Mouse (Mus musculus): ENCODE measurements around the gene Adamts10. TPM values are rescaled to one million over a fixed set of nuclear protein-coding genes. Genes with fewer than 3 reads are reported as not detected.
A peak's percentile ranks its signal among the peaks of the same experiment; 100 is the strongest.

Gene Adamts10
- polyA plus RNA-seq (2015; fragmentation: Nextera tagmentation; extraction: Ambion mirVana), result 87.3 and 106 TPM in 2 replicates

DNA sequence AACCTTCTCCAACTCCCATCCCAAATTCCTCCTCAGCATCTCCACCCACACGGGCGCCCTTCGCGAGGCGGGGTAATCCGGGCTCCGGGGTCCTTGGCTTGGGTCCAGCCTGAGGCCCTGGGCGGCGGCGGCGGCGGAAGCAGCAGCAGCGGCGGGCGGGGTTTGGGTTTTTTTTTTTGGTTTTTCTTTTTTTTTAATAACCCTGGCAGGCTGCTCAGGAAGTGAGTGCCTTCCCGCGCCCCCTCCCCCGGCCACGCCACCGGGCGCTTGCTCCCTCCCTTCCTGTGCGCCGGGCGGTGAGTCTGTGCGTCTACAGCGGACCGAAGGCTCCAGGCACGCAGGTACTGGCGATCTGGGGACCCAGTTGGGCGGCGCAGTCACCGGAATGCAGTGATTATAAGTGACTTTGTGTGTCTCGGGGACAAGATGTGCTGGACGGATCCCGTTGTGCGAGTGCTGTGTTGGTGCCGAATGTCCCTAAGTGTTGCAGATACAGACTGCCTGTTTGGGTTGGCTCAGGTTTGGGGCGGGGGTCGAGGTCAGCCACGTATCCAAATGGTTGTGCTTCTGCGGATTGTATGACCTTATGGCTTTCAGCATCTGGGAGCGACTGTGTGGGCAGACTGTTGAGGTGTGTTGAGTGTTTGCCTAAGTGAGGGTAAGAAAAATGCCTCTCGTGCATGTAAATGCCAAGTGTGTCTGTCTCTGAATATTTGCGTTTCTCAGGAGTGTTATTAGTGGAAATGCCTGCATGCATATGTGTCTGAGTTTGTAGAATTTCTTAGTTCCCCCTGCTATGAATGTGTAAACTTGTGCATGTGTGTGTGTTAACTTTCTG lies at the start of gene Adamts10:
TSS of gene Adamts10 (plus strand) at position 287 of the 838 bp plus-strand sequence.
- no peaks in the 10 kb centered on the region for H3K27me3 ChIP-seq
- no peaks in the 10 kb centered on the region for H3K9me3 ChIP-seq (replicated peaks)
- peak; percentile 45 for ATAC-seq (ENCODE audit: insufficient number of reproducible peaks, low FRiP score, low TSS enrichment, low read depth)
- under 1% methylated on average over 44 of the region's 44 CpGs for WGBS
- peak within 1 kb of the TSS; percentile 57 for H3K4me2 ChIP-seq (replicated peaks)
- H3K4me1 ChIP-seq, result peaks cover 37% of the 10 kb centered on the region
- peaks cover 11% of the 10 kb centered on the region for H3K36me3 ChIP-seq
- H3K27ac ChIP-seq (replicated peaks), result peak within 1 kb of the TSS; percentile 93
- peak within 1 kb of the TSS; percentile 68 for H3K4me3 ChIP-seq (replicated peaks)
- peak within 1 kb of the TSS; percentile 24 for H3K9ac ChIP-seq

DNA sequence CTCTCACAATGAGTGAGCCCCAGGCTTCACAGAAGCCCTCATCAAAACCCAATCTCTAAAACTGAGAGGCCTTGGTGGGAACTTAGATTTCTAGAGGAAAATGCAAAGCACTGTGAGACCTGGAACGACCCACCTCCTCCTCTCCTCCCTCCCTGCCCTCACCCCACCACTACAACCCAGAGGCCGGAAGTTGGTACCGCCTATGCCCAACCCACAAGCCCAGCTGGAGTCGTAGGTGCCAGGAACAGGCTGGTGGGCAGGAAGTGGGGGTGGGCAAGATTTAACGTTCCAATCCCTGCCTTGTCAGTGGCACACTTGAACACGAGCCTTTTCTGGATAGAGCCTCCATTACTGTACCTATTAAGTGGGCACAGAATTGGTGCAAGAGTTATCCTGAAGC lies 40.0 kb upstream of the Adamts10 start:
- 43% methylated on average over 6 of the region's 6 CpGs for WGBS

DNA sequence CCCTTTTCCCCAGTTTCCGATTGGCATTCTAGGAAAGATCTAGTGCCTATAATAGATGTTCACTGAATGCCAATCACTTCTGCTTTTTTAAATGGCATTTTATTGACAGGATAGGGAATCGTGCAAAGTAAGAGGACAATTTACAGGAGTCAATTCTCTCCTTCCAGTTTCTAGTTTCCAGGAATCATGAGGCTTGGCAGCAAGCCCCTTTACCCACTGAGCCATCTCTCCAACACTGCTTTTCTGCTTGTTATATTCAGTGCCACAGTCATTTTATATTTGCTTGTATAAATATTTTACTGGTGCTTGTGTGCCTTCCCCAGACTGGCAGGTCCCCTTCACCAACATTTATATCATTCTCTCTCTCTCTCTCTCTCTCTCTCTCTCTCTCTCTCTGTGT lies 36.8 kb upstream of the Adamts10 start:
- no peaks in the 10 kb centered on the region for H3K9me3 ChIP-seq (replicated peaks)
- no peaks in the 10 kb centered on the region for H3K4me1 ChIP-seq
- 56% methylated on average over 2 of the region's 2 CpGs for WGBS
- no peak overlapping the region for H3K4me2 ChIP-seq (replicated peaks)
- H3K36me3 ChIP-seq, result no peaks in the 10 kb centered on the region
- ATAC-seq (ENCODE audit: insufficient number of reproducible peaks, low FRiP score, low TSS enrichment, low read depth), result no peak
- H3K4me3 ChIP-seq (replicated peaks), result no peak overlapping the region
- H3K9ac ChIP-seq, result no peak overlapping the region
- H3K27me3 ChIP-seq, result no peaks in the 10 kb centered on the region
- 0 out of 2 replicates have a peak overlapping the region, but pooled peaks have one; percentile 22 for H3K27ac ChIP-seq (replicated peaks)

More for the DNA sequence above, 40.0 kb upstream of the Adamts10 start:
- Histone ChIP-seq H3K4me1 (no peaks in the 10 kb centered on the region), H3K4me3 (replicated peaks) (no peak overlapping the region), H3K9ac (no peak overlapping the region), H3K27ac (replicated peaks) (no peak overlapping the region), H3K4me2 (replicated peaks) (no peak overlapping the region), H3K36me3 (no peaks in the 10 kb centered on the region), H3K27me3 (no peaks in the 10 kb centered on the region), H3K9me3 (replicated peaks) (no peaks in the 10 kb centered on the region)
- no peak for ATAC-seq (ENCODE audit: insufficient number of reproducible peaks, low FRiP score, low TSS enrichment, low read depth)

DNA sequence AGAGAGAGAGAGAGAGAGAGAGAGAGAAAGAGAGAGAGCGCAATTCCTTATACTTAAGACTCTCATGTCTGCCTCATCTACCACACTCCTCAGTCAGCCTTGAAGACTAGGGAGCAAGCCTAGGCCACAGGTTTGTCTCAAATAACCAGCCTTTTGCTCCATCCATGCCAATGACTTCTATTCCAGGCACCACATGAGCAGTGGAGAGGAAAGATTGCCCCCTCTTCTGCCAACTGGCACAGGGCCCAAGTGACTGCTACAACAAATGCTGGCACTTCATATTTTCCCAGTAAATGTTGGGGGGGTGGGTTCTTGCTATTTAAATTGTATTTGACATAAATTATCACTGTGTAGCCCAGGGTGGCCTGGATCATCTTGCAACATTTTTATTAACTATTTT lies 36.4 kb upstream of the Adamts10 start:
- Histone ChIP-seq H3K36me3 (no peaks in the 10 kb centered on the region), H3K9ac (no peak overlapping the region), H3K27me3 (no peaks in the 10 kb centered on the region), H3K4me2 (replicated peaks) (no peak overlapping the region), H3K27ac (replicated peaks) (no peak overlapping the region), H3K9me3 (replicated peaks) (no peaks in the 10 kb centered on the region), H3K4me3 (replicated peaks) (no peak overlapping the region), H3K4me1 (no peaks in the 10 kb centered on the region)
- peak; percentile 73; the same call in 1 of the 2 replicates for ATAC-seq (ENCODE audit: insufficient number of reproducible peaks, low FRiP score, low TSS enrichment, low read depth)
- WGBS, result 80% methylated on average over 1 of the region's 1 CpGs

DNA sequence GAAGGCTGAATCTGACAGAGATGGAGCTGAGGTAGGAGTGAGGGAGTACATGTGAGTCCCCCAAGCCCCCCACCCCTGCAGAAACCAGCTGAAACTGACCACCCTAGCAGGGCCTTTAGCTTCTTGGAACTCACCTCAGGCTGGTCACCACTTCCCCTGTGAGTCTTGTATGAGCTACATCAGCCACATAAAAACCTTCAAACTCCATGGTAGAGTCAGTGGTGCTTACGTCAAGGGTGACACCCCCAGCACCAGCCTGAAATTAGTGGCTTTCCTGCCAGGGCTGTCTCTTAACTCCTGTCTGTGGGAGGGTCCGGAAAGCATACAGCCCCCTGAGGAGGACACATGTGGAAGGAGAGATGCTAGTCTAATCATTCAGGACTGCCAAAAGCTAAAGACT lies 32.6 kb upstream of the Adamts10 start:
- Histone ChIP-seq H3K27ac (replicated peaks) (no peak overlapping the region), H3K36me3 (no peaks in the 10 kb centered on the region), H3K4me1 (no peaks in the 10 kb centered on the region), H3K4me3 (replicated peaks) (no peak overlapping the region), H3K4me2 (replicated peaks) (no peak overlapping the region), H3K27me3 (no peaks in the 10 kb centered on the region), H3K9ac (no peak overlapping the region), H3K9me3 (replicated peaks) (no peaks in the 10 kb centered on the region)
- ATAC-seq (ENCODE audit: insufficient number of reproducible peaks, low FRiP score, low TSS enrichment, low read depth), result no peak
- 80% methylated on average over 2 of the region's 2 CpGs for WGBS

DNA sequence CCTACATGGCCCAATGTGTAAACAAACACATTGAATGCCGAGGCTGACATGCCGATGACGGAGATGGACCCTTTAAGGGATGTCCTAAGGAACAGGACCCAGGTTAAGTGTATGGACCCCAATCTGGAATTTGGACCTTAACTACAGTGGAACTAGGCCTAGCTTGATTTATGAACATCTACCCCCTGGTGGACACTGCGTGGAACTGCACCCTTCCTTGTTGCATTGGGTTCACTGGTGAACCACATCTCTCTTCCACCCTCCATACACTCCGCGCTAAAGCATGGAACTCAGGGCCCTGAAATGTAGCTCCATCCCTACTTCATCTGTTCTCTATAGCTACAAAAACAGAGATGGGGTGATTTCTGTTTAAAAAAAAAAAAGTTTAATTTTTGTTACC lies 30.9 kb upstream of the Adamts10 start:
- 69% methylated on average over 6 of the region's 6 CpGs for WGBS
- Histone ChIP-seq H3K4me2 (replicated peaks) (no peak overlapping the region), H3K27me3 (no peaks in the 10 kb centered on the region), H3K9me3 (replicated peaks) (no peaks in the 10 kb centered on the region), H3K27ac (replicated peaks) (no peak overlapping the region), H3K4me3 (replicated peaks) (no peak overlapping the region), H3K36me3 (no peaks in the 10 kb centered on the region), H3K9ac (no peak overlapping the region), H3K4me1 (no peaks in the 10 kb centered on the region)
- no peak for ATAC-seq (ENCODE audit: insufficient number of reproducible peaks, low FRiP score, low TSS enrichment, low read depth)

DNA sequence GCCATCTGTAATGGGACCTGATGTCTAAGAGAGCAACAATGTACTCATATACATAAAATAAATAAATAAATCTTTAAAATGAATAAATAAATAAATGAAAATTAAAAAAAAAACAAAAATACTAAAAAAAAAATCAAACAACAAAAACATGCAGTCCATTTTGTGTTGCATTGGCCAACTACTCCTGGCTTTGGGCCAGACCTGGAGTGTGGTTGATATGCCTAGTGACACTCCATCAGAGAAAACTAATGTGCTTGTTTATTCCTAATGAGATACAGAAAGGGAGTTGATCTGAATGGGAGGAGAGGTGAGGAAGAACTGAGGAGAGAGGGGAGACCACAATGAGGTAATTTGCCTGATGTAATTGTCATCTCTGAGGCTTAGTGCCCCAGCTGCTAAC lies 29.4 kb upstream of the Adamts10 start:
- Histone ChIP-seq H3K36me3 (no peaks in the 10 kb centered on the region), H3K27me3 (no peaks in the 10 kb centered on the region), H3K9me3 (replicated peaks) (no peaks in the 10 kb centered on the region), H3K4me1 (no peaks in the 10 kb centered on the region), H3K4me2 (replicated peaks) (no peak overlapping the region), H3K27ac (replicated peaks) (no peak overlapping the region), H3K9ac (no peak overlapping the region), H3K4me3 (replicated peaks) (no peak overlapping the region)
- ATAC-seq (ENCODE audit: insufficient number of reproducible peaks, low FRiP score, low TSS enrichment, low read depth), result no peak

DNA sequence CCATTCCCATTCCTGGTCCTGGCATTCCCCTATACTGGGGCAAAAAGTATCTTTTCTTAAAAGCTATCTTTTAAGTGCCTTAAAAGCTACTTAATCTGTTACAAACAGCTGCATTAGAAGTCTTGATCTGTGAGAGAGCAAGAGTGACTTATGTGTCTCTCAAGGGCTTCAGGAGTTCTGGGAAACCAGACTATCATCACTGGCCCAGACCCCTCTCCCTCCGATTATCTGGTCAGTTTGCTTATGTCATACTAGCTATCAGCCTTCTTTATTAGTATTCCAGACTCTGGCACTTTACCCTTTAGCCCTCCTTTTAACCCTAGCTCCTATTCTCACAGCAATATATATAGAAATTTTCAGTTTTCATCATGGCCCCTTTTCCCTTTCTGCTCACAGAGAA lies 25.1 kb upstream of the Adamts10 start:
- Histone ChIP-seq H3K27ac (replicated peaks) (no peak overlapping the region), H3K4me3 (replicated peaks) (no peak overlapping the region), H3K27me3 (no peaks in the 10 kb centered on the region), H3K9ac (no peak overlapping the region), H3K36me3 (no peaks in the 10 kb centered on the region), H3K9me3 (replicated peaks) (no peaks in the 10 kb centered on the region), H3K4me2 (replicated peaks) (no peak overlapping the region), H3K4me1 (peaks cover 3% of the 10 kb centered on the region; the same call in 1 of the 2 replicates)
- WGBS, result 75% methylated on average over 1 of the region's 1 CpGs
- ATAC-seq (ENCODE audit: insufficient number of reproducible peaks, low FRiP score, low TSS enrichment, low read depth), result no peak

DNA sequence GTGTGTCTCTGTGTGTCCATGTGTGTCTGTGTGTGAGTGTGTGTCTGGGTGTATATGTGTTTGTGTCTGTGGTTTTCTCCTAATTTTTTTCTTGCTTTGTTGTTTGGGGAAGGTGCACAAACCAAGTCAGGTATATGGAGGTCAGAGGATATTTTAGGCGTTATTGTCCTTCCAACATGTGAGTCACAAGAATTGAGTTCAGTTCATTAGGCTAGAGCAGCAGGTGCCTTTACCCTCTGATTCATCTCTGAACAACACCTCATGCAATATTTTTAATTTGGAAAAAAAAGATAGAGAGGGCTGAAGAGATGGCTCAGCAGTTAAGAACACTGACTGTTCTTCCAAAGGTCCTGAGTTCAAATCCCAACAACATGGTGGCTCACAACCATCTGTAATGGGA lies 15.6 kb upstream of the Adamts10 start:
- peaks cover 8% of the 10 kb centered on the region; the same call in 1 of the 2 replicates for H3K4me1 ChIP-seq
- 93% methylated on average over 1 of the region's 1 CpGs for WGBS
- no peaks in the 10 kb centered on the region for H3K27me3 ChIP-seq
- no peak overlapping the region for H3K4me3 ChIP-seq (replicated peaks)
- no peak for ATAC-seq (ENCODE audit: insufficient number of reproducible peaks, low FRiP score, low TSS enrichment, low read depth)
- no peak overlapping the region for H3K27ac ChIP-seq (replicated peaks)
- no peaks in the 10 kb centered on the region for H3K36me3 ChIP-seq
- H3K9me3 ChIP-seq (replicated peaks), result no peaks in the 10 kb centered on the region
- no peak overlapping the region for H3K9ac ChIP-seq
- no peak overlapping the region for H3K4me2 ChIP-seq (replicated peaks)

DNA sequence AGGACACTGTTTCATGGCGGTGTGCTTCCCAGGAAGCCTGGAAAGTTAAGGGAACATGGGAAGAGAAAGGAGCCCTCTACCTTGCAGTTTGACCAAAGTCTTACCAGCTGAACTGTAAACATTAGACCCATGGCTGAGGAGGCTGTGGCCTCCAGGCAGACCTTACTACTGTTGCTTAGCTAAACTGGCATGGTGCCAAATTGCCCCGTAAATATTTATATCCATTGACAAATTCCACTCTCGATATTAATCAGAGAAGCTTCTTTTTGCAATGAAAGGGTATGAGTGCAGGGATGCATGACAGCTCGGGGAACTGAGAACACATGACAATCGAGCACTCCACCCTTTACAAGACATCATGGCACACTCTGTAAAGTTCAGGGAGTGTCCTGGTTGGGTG lies 13.8 kb upstream of the Adamts10 start:
- WGBS, result 64% methylated on average over 5 of the region's 5 CpGs
- ATAC-seq (ENCODE audit: insufficient number of reproducible peaks, low FRiP score, low TSS enrichment, low read depth), result no peak

DNA sequence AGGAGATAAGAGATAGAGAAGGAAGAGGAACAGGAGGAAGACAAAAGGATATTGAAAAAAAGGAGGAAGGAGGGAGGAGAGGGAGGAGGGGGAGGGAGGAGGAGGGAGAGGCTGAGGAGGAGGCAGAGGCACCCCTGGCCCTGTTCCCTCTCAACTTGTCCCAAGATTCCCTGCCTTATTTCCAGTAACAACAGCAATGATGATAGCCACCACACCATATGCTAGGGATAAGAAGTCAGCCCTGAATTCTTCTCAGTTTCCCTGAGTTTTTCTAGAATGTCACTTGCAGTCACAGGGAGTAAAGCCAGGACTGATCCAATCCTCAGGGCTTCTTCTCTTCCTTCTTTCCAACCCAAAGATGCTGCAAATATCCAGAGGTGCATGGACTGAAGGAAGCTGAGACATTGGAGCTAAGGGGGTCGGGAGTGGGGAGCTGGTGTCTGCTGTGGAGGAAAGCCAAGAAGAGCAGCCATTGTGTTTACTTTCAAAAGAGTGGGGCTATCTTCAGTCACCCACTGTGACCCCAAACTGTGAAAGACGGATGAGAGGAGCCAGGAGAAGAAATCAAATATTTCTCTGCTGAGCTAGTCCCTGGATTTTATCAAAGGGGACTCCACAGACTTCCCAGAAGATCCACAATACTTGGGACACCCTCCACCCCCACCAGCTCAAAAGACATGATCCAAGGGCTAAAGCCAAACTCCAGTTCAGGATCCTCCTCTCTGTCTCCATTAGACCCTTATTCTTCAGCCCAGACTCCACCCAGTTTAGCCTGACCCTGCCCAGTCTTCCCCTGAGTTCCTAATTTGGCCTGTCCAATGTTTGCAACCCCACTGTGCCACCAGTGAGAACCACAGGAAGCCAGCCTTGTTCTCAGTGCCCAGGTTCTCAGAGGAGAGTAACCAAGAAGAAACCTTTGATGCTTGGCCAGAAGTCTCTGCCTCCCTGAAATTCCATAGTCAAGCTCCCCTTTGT lies 11.3 kb upstream of the Adamts10 start:
- no peak overlapping the region for H3K27ac ChIP-seq (replicated peaks)

More for the DNA sequence above, 13.8 kb upstream of the Adamts10 start:
- no peaks in the 10 kb centered on the region for H3K27me3 ChIP-seq
- no peaks in the 10 kb centered on the region for H3K36me3 ChIP-seq
- H3K4me1 ChIP-seq, result no peaks in the 10 kb centered on the region
- H3K4me2 ChIP-seq (replicated peaks), result no peak overlapping the region
- H3K4me3 ChIP-seq (replicated peaks), result no peak overlapping the region
- no peak overlapping the region for H3K9ac ChIP-seq
- no peaks in the 10 kb centered on the region for H3K9me3 ChIP-seq (replicated peaks)
- H3K27ac ChIP-seq (replicated peaks), result no peak overlapping the region

More for the DNA sequence above, 11.3 kb upstream of the Adamts10 start:
- ATAC-seq (ENCODE audit: insufficient number of reproducible peaks, low FRiP score, low TSS enrichment, low read depth), result no peak
- H3K36me3 ChIP-seq, result no peaks in the 10 kb centered on the region
- no peak overlapping the region for H3K9ac ChIP-seq
- H3K9me3 ChIP-seq (replicated peaks), result no peaks in the 10 kb centered on the region
- WGBS, result 34% methylated on average over 2 of the region's 2 CpGs
- no peaks in the 10 kb centered on the region for H3K4me1 ChIP-seq
- H3K4me2 ChIP-seq (replicated peaks), result no peak overlapping the region
- no peaks in the 10 kb centered on the region for H3K27me3 ChIP-seq
- no peak overlapping the region for H3K4me3 ChIP-seq (replicated peaks)
